Mouse (Mus musculus) liver, adult 2 months (tissue): ENCODE measurements at regions not wholly inside any gene's neighbourhood (a gene's known extent, or its start where the extent isn't known, plus 50 kb on each side); places are given as distances from the start of the nearest gene placed in this dataset.

Experiments used
- CTCF ChIP-seq: fragments of 200-500 bp; IDR thresholded peaks from 2 replicates; pipeline ENCODE4 v1.5.1; 2011; ENCODE audit warnings: low read depth, low read length, control low read depth
- POLR2A ChIP-seq: fragments of 200-500 bp; IDR thresholded peaks from 2 replicates; pipeline ENCODE4 v1.6.1; 2011; ENCODE audit warnings: low read length, control low read depth; ENCODE audit not compliant: insufficient read depth; ENCODE audit errors: extremely low read depth

GRCm38 (mm10) chr13:25777706-25778105, 507.4 kb upstream of the Nrsn1 start:
- no peak for TF ChIP-seq POLR2A
- TF ChIP-seq CTCF: no peak
